Mouse (Mus musculus) limb, embryonic 14.5 days (tissue): ENCODE measurements at regions not wholly inside any gene's neighbourhood (a gene's known extent, or its start where the extent isn't known, plus 50 kb on each side); places are given as distances from the start of the nearest gene placed in this dataset.

Experiments
- ATAC-seq: fragments of 200-750 bp; cut with Nextera tagmentation; 2 replicates; pipeline ENCODE4 v1.8.0; 2017; ENCODE audit warnings: low read depth, moderate number of reproducible peaks, moderate TSS enrichment; ENCODE audit not compliant: low FRiP score
- DNase-seq: peaks from one replicate; pipeline ENCODE4 v3.0.0-alpha.2; 2015; ENCODE audit warnings: low spot score
- H3K27ac ChIP-seq: fragments of 300-500 bp; sonication (generic); replicated peaks from 2 replicates; pipeline ENCODE4 v1.5.1; 2014; ENCODE audit warnings: low read depth, mild to moderate bottlenecking, low read length, moderate library complexity, mixed read lengths
- H3K27me3 ChIP-seq: fragments of 300-500 bp; sonication (generic); 2 replicates; pipeline ENCODE4 v1.6.1; 2014; ENCODE audit warnings: low read length, mixed read lengths; ENCODE audit not compliant: control insufficient read depth, insufficient read depth
- H3K36me3 ChIP-seq: fragments of 300-500 bp; sonication (generic); 2 replicates; pipeline ENCODE4 v1.6.1; 2014; ENCODE audit warnings: mild to moderate bottlenecking, low read length, moderate library complexity, mixed read lengths; ENCODE audit not compliant: control insufficient read depth, insufficient read depth
- H3K4me1 ChIP-seq: fragments of 300-500 bp; sonication (generic); 2 replicates; pipeline ENCODE4 v1.6.1; 2014; ENCODE audit warnings: antibody characterized with exemption, low read length, mixed read lengths; ENCODE audit not compliant: control insufficient read depth, insufficient read depth
- H3K4me2 ChIP-seq: fragments of 300-500 bp; sonication (generic); replicated peaks from 2 replicates; pipeline ENCODE4 v1.6.1; 2014; ENCODE audit warnings: low read depth, mild to moderate bottlenecking, low read length, moderate library complexity; ENCODE audit not compliant: severe bottlenecking
- H3K4me3 ChIP-seq: fragments of 300-500 bp; sonication (generic); replicated peaks from 2 replicates; pipeline ENCODE4 v1.5.1; 2014; ENCODE audit warnings: low read length
- H3K9ac ChIP-seq: fragments of 300-500 bp; sonication (generic); 2 replicates; pipeline ENCODE4 v1.6.1; 2014; ENCODE audit warnings: mild to moderate bottlenecking, low read depth, low read length, moderate library complexity; ENCODE audit not compliant: severe bottlenecking
- H3K9me3 ChIP-seq: fragments of 300-500 bp; sonication (generic); 2 replicates; pipeline ENCODE4 v1.6.1; 2016; ENCODE audit warnings: low read length; ENCODE audit not compliant: control insufficient read depth
- POLR2A ChIP-seq: fragments of 200-500 bp; IDR thresholded peaks from 2 replicates; pipeline ENCODE4 v1.8.0; 2012; ENCODE audit warnings: inconsistent platforms, mild to moderate bottlenecking, moderate library complexity, borderline replicate concordance; ENCODE audit not compliant: insufficient read depth, insufficient read length; ENCODE audit errors: extremely low read depth
- WGBS: fragments of 180-500 bp; shearing (Covaris S2); extraction: QIAGEN DNeasy Blood & Tissue Kit; methylation state at CpG from one replicate; pipeline ENCODE4 v1.1.7; 2014; 5-methylcytosine and 5-hydroxymethylcytosine counted together

DNA sequence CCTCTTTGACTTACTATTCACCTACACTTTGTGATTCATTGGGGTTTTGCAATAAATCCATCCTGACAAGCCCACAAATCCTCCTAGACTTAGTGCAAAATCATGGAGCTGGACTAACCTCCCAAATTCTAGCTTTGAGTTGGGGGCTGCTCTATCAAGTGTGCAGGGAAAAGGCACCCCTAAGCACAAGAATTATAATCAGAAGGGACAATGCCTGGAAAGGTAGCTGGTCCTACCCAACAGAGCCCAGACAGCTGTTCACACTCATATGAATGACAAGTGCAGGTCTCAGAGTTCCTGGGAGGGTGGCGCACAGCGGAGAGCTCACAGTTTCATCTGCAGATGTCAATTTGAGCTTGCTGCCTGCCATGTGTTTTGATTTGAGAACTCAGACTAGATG, 572.2 kb upstream of the Dmac1 start:
- no peaks in the 10 kb centered on the region for H3K9me3 ChIP-seq
- H3K27me3 ChIP-seq, result no peaks in the 10 kb centered on the region
- 62% methylated on average over 2 of the region's 2 CpGs for WGBS
- no peak for DNase-seq
- no peak overlapping the region for H3K9ac ChIP-seq
- no peak overlapping the region for H3K27ac ChIP-seq
- no peaks in the 10 kb centered on the region for H3K4me1 ChIP-seq
- no peak overlapping the region for H3K4me2 ChIP-seq
- H3K36me3 ChIP-seq, result no peaks in the 10 kb centered on the region
- H3K4me3 ChIP-seq, result no peak overlapping the region
- ATAC-seq, result no peak
- no peak for TF ChIP-seq POLR2A

GRCm38 (mm10) chr4:75847675-75848385, 569.7 kb upstream of the Dmac1 start:
- WGBS, result 84% methylated on average over 6 of the region's 6 CpGs
- H3K27ac ChIP-seq, result no peak overlapping the region
- H3K4me3 ChIP-seq, result no peak overlapping the region
- H3K4me2 ChIP-seq, result no peak overlapping the region
- no peak overlapping the region for H3K9ac ChIP-seq
- DNase-seq, result no peak
- H3K27me3 ChIP-seq, result no peaks in the 10 kb centered on the region
- TF ChIP-seq POLR2A, result no peak
- ATAC-seq, result no peak
- no peaks in the 10 kb centered on the region for H3K9me3 ChIP-seq
- H3K4me1 ChIP-seq, result no peaks in the 10 kb centered on the region
- no peaks in the 10 kb centered on the region for H3K36me3 ChIP-seq

GRCm38 (mm10) chr4:75845021-75845420, 566.9 kb upstream of the Dmac1 start:
- 67% methylated on average over 3 of the region's 3 CpGs for WGBS
- ATAC-seq, result no peak

GRCm38 (mm10) chr4:75838619-75839018, 560.5 kb upstream of the Dmac1 start:
- H3K27me3 ChIP-seq, result no peaks in the 10 kb centered on the region
- H3K27ac ChIP-seq, result no peak overlapping the region
- TF ChIP-seq POLR2A, result no peak
- ATAC-seq, result no peak
- no peaks in the 10 kb centered on the region for H3K36me3 ChIP-seq
- no peaks in the 10 kb centered on the region for H3K4me1 ChIP-seq
- no peak overlapping the region for H3K4me3 ChIP-seq
- WGBS, result 23% methylated on average over 4 of the region's 4 CpGs
- no peak overlapping the region for H3K9ac ChIP-seq
- no peak for DNase-seq
- H3K4me2 ChIP-seq, result no peak overlapping the region
- H3K9me3 ChIP-seq, result no peaks in the 10 kb centered on the region

More at GRCm38 (mm10) chr4:75845021-75845420, 566.9 kb upstream of the Dmac1 start:
- Histone ChIP-seq H3K4me2 (no peak overlapping the region), H3K36me3 (no peaks in the 10 kb centered on the region), H3K27ac (no peak overlapping the region), H3K27me3 (no peaks in the 10 kb centered on the region), H3K4me3 (no peak overlapping the region), H3K4me1 (no peaks in the 10 kb centered on the region), H3K9ac (no peak overlapping the region), H3K9me3 (no peaks in the 10 kb centered on the region)
- no peak for DNase-seq
- TF ChIP-seq POLR2A, result no peak

DNA sequence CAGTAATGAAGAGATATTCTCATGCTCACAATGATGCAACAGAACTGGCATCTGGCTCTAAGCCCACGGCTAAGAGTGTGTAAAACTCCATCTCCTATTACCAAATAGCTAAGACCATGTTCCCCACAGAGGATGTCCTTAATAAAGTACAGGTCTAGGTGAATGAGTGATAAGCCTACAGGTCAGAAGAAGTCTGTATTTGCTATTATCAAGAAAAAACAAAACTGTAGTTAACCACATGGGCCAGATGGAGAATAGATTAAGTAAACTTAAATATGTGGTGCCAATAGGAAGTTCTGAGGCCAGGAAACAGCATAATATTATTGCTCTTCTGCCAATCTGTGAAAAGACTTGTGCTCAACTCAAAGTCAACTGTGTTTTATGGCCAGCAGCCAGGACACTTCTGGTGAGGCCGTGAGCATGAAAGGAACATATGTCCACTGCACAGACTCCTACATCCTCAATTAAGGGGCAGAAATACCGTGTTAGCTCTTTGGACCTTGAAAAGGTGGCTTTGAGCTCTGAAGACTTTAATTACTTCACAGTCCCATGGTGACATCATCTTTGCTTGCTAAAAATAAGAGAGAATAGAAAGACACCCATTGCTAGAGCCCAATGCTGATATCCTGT, 549.1 kb upstream of the Dmac1 start:
- no peak overlapping the region for H3K9ac ChIP-seq
- no peak for TF ChIP-seq POLR2A
- no peak for ATAC-seq

More for the DNA sequence above, 549.1 kb upstream of the Dmac1 start:
- Histone ChIP-seq H3K36me3 (no peaks in the 10 kb centered on the region), H3K4me1 (no peaks in the 10 kb centered on the region), H3K9me3 (no peaks in the 10 kb centered on the region), H3K27me3 (no peaks in the 10 kb centered on the region), H3K27ac (no peak overlapping the region), H3K4me3 (no peak overlapping the region), H3K4me2 (no peak overlapping the region)
- 36% methylated on average over 3 of the region's 3 CpGs for WGBS
- peak; percentile 29 for DNase-seq
